Mouse (Mus musculus): ENCODE measurements around the gene Trim37. TPM values are rescaled to one million over a fixed set of nuclear protein-coding genes. Genes with fewer than 3 reads are reported as not detected.

The Trim37 gene
- polyA plus RNA-seq, 1 experiment from 2014 or later: 40.4 TPM

- DNase-seq (ENCODE audit: low spot score) (no peak), ATAC-seq (replicated peaks; ENCODE audit: low FRiP score) (no peak)
- Histone ChIP-seq H3K36me3 (ENCODE audit: control insufficient read depth, insufficient read depth, low read length) (no peaks in the 10 kb centered on the region), H3K27me3 (replicated peaks; ENCODE audit: control insufficient read depth, insufficient read depth, low read length) (no peaks in the 10 kb centered on the region), H3K4me2 (no peak overlapping the region), H3K27ac (ENCODE audit: low read depth, low read length) (no peak overlapping the region), H3K9ac (ENCODE audit: low read depth, low read length) (no peak overlapping the region), H3K9me3 (ENCODE audit: control insufficient read depth, low read length) (no peaks in the 10 kb centered on the region), H3K4me1 (replicated peaks; ENCODE audit: control insufficient read depth, insufficient read depth, low read length) (no peaks in the 10 kb centered on the region), H3K4me3 (ENCODE audit: low read depth, low read length) (no peak overlapping the region)
- WGBS: 92% methylated on average over 7 of the region's 7 CpGs
Measured at GRCm38 (mm10) chr11:87238891-87239530, 112.1 kb downstream of the Trim37 start.

GRCm38 (mm10) chr11:87240141-87240832, 113.4 kb downstream of the Trim37 start:
- H3K36me3 ChIP-seq (ENCODE audit: control insufficient read depth, insufficient read depth, low read length): no peaks in the 10 kb centered on the region
- H3K9me3 ChIP-seq (ENCODE audit: control insufficient read depth, low read length): no peaks in the 10 kb centered on the region
- no peaks in the 10 kb centered on the region for H3K4me1 ChIP-seq (replicated peaks; ENCODE audit: control insufficient read depth, insufficient read depth, low read length)
- H3K4me3 ChIP-seq (ENCODE audit: low read depth, low read length): no peak overlapping the region
- H3K27ac ChIP-seq (ENCODE audit: low read depth, low read length): no peak overlapping the region
- H3K27me3 ChIP-seq (replicated peaks; ENCODE audit: control insufficient read depth, insufficient read depth, low read length): no peaks in the 10 kb centered on the region
- no peak overlapping the region for H3K4me2 ChIP-seq
- 79% methylated on average over 15 of the region's 15 CpGs for WGBS
- no peak for DNase-seq (ENCODE audit: low spot score)
- H3K9ac ChIP-seq (ENCODE audit: low read depth, low read length): no peak overlapping the region
- ATAC-seq (replicated peaks; ENCODE audit: low FRiP score): no peak

DNA sequence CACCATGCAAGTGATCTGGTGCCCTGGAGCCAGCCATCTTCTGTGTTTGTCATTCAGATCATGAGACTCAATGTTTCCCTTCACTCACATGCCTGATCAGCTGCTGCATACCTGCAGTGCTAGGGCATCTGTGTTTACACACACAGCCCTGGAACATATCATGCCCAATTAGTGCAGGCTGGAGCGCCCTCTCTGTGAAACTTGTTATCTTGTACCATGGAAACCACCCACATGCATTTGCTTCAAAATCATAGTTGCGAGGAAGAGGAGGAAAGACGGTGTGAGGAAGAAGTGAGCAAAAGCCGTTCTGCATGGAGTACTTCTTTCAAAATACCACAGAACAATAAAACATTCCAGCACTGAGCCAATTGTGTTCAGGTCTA, 113.9 kb downstream of the Trim37 start:
- DNase-seq (ENCODE audit: low spot score) (no peak), ATAC-seq (replicated peaks; ENCODE audit: low FRiP score) (no peak)
- no peaks in the 10 kb centered on the region for H3K27me3 ChIP-seq (replicated peaks; ENCODE audit: control insufficient read depth, insufficient read depth, low read length)
- no peak overlapping the region for H3K4me2 ChIP-seq
- 86% methylated on average over 4 of the region's 4 CpGs for whole genome bisulfite sequencing
- no peaks in the 10 kb centered on the region for H3K4me1 ChIP-seq (replicated peaks; ENCODE audit: control insufficient read depth, insufficient read depth, low read length)
- no peaks in the 10 kb centered on the region for H3K36me3 ChIP-seq (ENCODE audit: control insufficient read depth, insufficient read depth, low read length)
- H3K4me3 ChIP-seq (ENCODE audit: low read depth, low read length): no peak overlapping the region
- no peak overlapping the region for H3K27ac ChIP-seq (ENCODE audit: low read depth, low read length)
- no peaks in the 10 kb centered on the region for H3K9me3 ChIP-seq (ENCODE audit: control insufficient read depth, low read length)
- no peak overlapping the region for H3K9ac ChIP-seq (ENCODE audit: low read depth, low read length)

DNA sequence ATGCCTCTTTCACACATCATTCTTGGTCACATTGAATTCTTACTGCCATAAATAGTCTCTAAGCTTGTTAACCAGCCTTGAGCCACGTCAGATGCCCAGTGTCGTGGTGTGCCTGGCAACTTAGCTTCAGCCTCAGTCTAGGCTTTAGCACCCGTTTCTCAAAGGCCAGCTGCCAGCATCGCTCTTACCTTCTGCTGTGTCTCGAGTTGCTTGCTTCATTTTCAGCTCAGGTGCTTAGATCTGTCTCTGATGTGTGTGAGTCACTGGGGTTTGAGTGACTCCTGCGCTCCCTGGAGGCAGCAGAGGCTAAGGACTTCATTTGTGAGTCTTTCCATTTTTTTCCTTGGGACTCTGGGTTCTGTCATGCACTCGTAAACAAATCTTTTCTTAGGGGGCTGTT, 114.4 kb downstream of the Trim37 start:
- Histone ChIP-seq H3K4me2 (no peak overlapping the region), H3K9me3 (ENCODE audit: control insufficient read depth, low read length) (no peaks in the 10 kb centered on the region), H3K27ac (ENCODE audit: low read depth, low read length) (no peak overlapping the region), H3K27me3 (replicated peaks; ENCODE audit: control insufficient read depth, insufficient read depth, low read length) (no peaks in the 10 kb centered on the region), H3K4me1 (replicated peaks; ENCODE audit: control insufficient read depth, insufficient read depth, low read length) (no peaks in the 10 kb centered on the region), H3K4me3 (ENCODE audit: low read depth, low read length) (no peak overlapping the region), H3K36me3 (ENCODE audit: control insufficient read depth, insufficient read depth, low read length) (no peaks in the 10 kb centered on the region), H3K9ac (ENCODE audit: low read depth, low read length) (no peak overlapping the region)
- no peak for ATAC-seq (replicated peaks; ENCODE audit: low FRiP score)
- no peak for DNase-seq (ENCODE audit: low spot score)
- 79% methylated on average over 7 of the region's 7 CpGs for WGBS

- no peak overlapping the region for H3K4me2 ChIP-seq
- no peak for DNase-seq (ENCODE audit: low spot score)
- no peaks in the 10 kb centered on the region for H3K36me3 ChIP-seq (ENCODE audit: control insufficient read depth, insufficient read depth, low read length)
- no peaks in the 10 kb centered on the region for H3K9me3 ChIP-seq (ENCODE audit: control insufficient read depth, low read length)
- no peaks in the 10 kb centered on the region for H3K27me3 ChIP-seq (replicated peaks; ENCODE audit: control insufficient read depth, insufficient read depth, low read length)
- H3K4me3 ChIP-seq (ENCODE audit: low read depth, low read length): no peak overlapping the region
- ATAC-seq (replicated peaks; ENCODE audit: low FRiP score): no peak
- no peak overlapping the region for H3K9ac ChIP-seq (ENCODE audit: low read depth, low read length)
- no peak overlapping the region for H3K27ac ChIP-seq (ENCODE audit: low read depth, low read length)
- no peaks in the 10 kb centered on the region for H3K4me1 ChIP-seq (replicated peaks; ENCODE audit: control insufficient read depth, insufficient read depth, low read length)
- 70% methylated on average over 9 of the region's 9 CpGs for WGBS
Measured at GRCm38 (mm10) chr11:87245171-87245840, 118.4 kb downstream of the Trim37 start.

- Histone ChIP-seq H3K4me2 (no peak overlapping the region), H3K4me3 (ENCODE audit: low read depth, low read length) (no peak overlapping the region), H3K27me3 (replicated peaks; ENCODE audit: control insufficient read depth, insufficient read depth, low read length) (no peaks in the 10 kb centered on the region), H3K9ac (ENCODE audit: low read depth, low read length) (no peak overlapping the region), H3K36me3 (ENCODE audit: control insufficient read depth, insufficient read depth, low read length) (no peaks in the 10 kb centered on the region), H3K4me1 (replicated peaks; ENCODE audit: control insufficient read depth, insufficient read depth, low read length) (no peaks in the 10 kb centered on the region), H3K27ac (ENCODE audit: low read depth, low read length) (no peak overlapping the region), H3K9me3 (ENCODE audit: control insufficient read depth, low read length) (no peaks in the 10 kb centered on the region)
- 75% methylated on average over 4 of the region's 4 CpGs for WGBS
- no peak for DNase-seq (ENCODE audit: low spot score)
- ATAC-seq (replicated peaks; ENCODE audit: low FRiP score): no peak
Measured at GRCm38 (mm10) chr11:87246107-87246651, 119.3 kb downstream of the Trim37 start.

DNA sequence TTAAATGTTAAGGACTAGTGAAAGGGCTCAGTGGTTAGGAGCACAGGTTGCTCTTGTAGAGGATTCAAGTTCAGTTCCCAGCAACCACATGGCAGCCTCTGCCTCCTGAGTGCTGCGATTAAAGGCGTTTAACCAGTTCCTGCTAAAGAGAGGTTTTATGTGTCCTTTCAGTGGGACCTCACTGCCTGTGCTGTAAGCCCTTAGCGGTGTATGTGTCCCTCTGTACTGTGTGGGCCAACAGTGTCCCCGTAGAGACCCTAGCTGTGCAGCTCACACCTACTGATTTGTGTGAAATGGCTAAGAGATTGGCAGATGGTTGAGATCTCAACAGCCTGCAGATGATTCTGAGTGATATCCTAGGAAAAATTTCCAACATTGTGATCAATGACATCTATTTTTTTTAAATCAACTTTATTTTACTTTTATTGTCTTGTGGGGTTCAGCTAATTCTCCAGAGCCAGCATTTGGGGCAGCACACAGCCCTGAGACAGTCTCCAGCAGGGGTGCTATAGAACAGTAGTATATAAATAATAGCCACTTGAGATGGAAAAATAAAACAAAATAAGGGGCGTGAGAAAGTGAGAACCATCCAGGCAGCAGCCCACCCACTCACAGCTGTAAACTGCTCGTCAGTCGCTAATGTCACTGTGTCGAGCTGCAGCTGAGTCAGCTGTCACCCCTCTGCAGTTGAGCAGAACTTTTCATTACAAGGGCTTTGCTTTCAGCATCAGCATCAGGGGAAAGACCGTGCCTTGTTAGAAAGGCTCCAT, 120.0 kb downstream of the Trim37 start:
- H3K4me2 ChIP-seq: no peak overlapping the region
- H3K9me3 ChIP-seq (ENCODE audit: control insufficient read depth, low read length): no peaks in the 10 kb centered on the region
- no peak overlapping the region for H3K27ac ChIP-seq (ENCODE audit: low read depth, low read length)
- H3K4me1 ChIP-seq (replicated peaks; ENCODE audit: control insufficient read depth, insufficient read depth, low read length): no peaks in the 10 kb centered on the region
- H3K9ac ChIP-seq (ENCODE audit: low read depth, low read length): no peak overlapping the region
- no peak for DNase-seq (ENCODE audit: low spot score)
- no peak for ATAC-seq (replicated peaks; ENCODE audit: low FRiP score)
- H3K4me3 ChIP-seq (ENCODE audit: low read depth, low read length): no peak overlapping the region
- H3K27me3 ChIP-seq (replicated peaks; ENCODE audit: control insufficient read depth, insufficient read depth, low read length): no peaks in the 10 kb centered on the region
- no peaks in the 10 kb centered on the region for H3K36me3 ChIP-seq (ENCODE audit: control insufficient read depth, insufficient read depth, low read length)
- 81% methylated on average over 9 of the region's 9 CpGs for WGBS

DNA sequence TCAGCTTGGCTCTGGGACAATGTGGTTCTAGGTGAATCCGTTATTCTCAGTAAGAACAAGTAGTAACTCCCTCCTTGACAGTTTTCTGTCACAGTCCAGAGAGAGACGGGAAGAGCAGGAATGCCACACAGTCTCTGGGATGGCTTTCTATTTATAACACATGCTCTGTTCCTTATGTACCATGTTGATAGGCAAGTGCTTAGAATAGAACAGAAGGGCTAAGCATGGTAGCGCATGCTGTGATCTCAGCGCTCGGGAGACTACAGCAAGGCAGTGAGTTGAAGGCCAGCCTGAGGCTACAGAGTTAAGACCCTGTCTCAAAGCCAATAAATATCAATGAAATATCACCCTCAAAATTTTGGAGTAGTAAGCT, 120.6 kb downstream of the Trim37 start:
- WGBS: 84% methylated on average over 5 of the region's 5 CpGs
- Histone ChIP-seq H3K27ac (ENCODE audit: low read depth, low read length) (no peak overlapping the region), H3K9me3 (ENCODE audit: control insufficient read depth, low read length) (no peaks in the 10 kb centered on the region), H3K27me3 (replicated peaks; ENCODE audit: control insufficient read depth, insufficient read depth, low read length) (no peaks in the 10 kb centered on the region), H3K4me1 (replicated peaks; ENCODE audit: control insufficient read depth, insufficient read depth, low read length) (no peaks in the 10 kb centered on the region), H3K9ac (ENCODE audit: low read depth, low read length) (no peak overlapping the region), H3K4me2 (no peak overlapping the region), H3K36me3 (ENCODE audit: control insufficient read depth, insufficient read depth, low read length) (no peaks in the 10 kb centered on the region), H3K4me3 (ENCODE audit: low read depth, low read length) (no peak overlapping the region)
- ATAC-seq (replicated peaks; ENCODE audit: low FRiP score) (no peak), DNase-seq (ENCODE audit: low spot score) (no peak)

Data from liver, embryonic 11.5 days (tissue).